Mouse (Mus musculus) gastrocnemius, adult 2 months (tissue): ENCODE data around the gene Mapk8ip3. TPM values are rescaled to one million over a fixed set of nuclear protein-coding genes. Genes with fewer than 3 reads are reported as not detected.

Experiments
- DNase-seq: peaks from one replicate; pipeline ENCODE4 v3.0.0; 2022
- H3K27ac ChIP-seq: fragments of 200-600 bp; 2 replicates; pipeline ENCODE4 v1.8.1; 2022; ENCODE audit warnings: mild to moderate bottlenecking
- H3K4me3 ChIP-seq: fragments of 200-600 bp; 2 replicates; pipeline ENCODE4 v1.8.1; 2022; ENCODE audit warnings: mild to moderate bottlenecking, moderate library complexity
- CTCF ChIP-seq: fragments of 200-600 bp; IDR thresholded peaks from 2 replicates; pipeline ENCODE4 v1.8.1; 2022; ENCODE audit warnings: antibody characterized with exemption, mild to moderate bottlenecking, moderate library complexity
- intact Hi-C: fragments of 180-260 bp; cut with DNase I; formaldehyde crosslinking; loops from one replicate; pipeline ENCODE4 v1.15.1; 2025
- total RNA-seq, 2 experiments: library from RNA; stranded (reverse); gene quantifications; 2 replicates each; pipeline ENCODE4 v1.2.3; 2021

Gene Mapk8ip3
- total RNA-seq, 2 experiments from 2014 or later, result 19.3 to 21.8 TPM

DNA sequence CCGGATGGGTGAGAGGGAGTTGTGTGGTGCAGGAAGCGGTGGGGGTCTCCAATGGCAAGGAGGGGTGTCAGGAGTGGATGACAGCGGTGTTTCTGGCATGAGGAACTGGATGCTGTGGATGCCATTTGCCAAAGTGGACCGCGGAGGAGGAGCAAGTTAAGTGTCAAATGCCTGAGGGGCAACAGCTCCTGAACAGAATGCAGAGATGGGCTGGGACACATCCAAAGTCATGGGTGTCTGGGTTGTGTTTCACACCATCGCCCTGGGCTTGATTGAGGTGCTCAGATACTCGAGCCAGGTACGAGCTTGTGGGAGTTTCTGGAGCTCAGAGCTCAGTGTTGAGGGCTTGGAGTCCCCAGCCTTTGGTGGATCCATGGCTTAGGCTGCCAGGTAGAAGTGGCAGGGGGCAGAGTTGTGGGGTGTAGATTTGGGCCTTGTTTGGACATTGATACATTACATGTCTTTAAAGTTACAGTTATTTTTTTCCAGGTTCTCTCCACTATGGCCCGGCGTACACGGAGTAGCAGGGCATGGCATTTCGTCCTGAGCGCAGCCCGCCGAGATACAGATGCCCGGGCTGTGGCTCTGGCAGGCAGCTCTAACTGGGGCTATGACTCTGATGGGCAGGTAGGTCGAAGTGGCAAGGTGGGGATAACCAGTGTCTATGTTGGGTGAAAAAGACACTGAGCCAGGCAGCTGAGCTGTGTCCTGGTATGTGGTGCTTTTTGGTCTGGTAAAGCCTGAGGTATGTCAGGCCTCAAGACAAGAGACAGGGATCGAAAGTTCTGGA is 49.3 kb downstream of the Mapk8ip3 start:
- Histone ChIP-seq H3K27ac (peak overlapping the region; percentile 99), H3K4me3 (peak overlapping the region; percentile 78)
- TF ChIP-seq CTCF, result no peak
- DNase-seq, result no peak
- intact Hi-C loops, result loop anchor here (5.0 kb wide), 1 partner anchor 35 kb away; the partner anchor contains the start of gene Fahd1

DNA sequence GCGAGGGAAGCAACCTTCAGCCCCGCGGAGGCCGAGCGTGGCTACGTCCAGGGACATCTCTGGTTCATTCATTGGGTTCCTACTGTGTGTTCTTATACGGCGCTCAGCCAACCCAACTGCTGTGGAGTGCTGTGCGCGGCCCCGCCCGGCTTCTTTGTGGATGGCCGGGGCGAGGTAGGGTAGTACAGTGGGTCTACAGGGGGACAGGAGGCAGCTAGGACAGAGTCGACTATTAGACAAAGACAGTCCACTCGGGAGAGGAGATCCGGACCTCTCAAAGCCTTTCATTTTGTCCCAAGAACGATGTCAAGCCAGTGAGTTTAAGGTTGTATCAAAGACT is 49.9 kb downstream of the Mapk8ip3 start:
- Histone ChIP-seq H3K4me3 (peak overlapping the region; percentile 78), H3K27ac (peak overlapping the region; percentile 99)
- no peak for TF ChIP-seq CTCF
- intact Hi-C loops, result loop anchor here (5.0 kb wide), 1 partner anchor 35 kb away; the partner anchor contains the start of gene Fahd1
- DNase-seq, result no peak

DNA sequence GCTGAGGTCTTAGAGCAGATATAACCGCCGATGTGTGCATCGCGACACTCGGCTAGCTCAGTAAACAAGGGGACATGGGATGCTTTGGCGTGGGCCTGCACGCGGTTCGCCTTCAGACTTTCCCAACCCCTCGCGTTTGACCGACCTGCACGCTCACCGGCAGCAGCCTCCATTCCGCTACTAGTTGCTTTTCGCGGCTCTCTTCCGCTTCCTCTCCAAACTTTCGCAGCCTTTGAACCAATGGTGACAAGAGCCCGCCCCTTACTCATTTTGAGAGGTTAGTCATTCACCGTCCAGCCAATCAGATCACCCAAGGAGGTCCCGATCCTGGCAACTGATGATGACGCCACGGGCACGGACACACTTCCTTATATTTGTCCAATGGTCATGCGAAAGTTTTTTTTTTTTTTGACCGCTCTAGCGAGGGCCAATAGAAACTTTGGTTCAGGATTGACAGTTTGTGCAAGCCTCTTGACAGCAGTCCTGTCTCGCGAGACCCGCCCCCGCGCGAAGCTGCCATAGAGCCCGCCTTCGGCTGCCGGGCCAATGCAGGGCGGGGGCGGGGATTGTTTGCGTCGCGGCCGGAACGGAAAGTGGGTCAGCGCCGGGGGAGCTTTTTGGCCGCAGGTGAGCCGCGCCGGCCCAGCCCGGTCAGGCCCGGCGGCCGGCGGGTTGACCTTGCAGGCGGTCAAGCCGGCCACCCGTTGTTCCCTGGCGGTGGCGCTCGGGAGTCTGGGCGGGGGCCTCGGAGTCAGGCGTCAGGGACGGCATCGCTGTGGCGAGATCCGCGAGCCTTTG is 50.4 kb downstream of the Mapk8ip3 start, which contains the start of the genes Nubp2 and Spsb3:
Gene Nubp2 (minus strand): TSS at position 216 of the 798 bp plus-strand sequence.
Gene Spsb3 (plus strand): TSS at position 510 of the 798 bp plus-strand sequence.
- TF ChIP-seq CTCF, result peak; percentile 52

DNA sequence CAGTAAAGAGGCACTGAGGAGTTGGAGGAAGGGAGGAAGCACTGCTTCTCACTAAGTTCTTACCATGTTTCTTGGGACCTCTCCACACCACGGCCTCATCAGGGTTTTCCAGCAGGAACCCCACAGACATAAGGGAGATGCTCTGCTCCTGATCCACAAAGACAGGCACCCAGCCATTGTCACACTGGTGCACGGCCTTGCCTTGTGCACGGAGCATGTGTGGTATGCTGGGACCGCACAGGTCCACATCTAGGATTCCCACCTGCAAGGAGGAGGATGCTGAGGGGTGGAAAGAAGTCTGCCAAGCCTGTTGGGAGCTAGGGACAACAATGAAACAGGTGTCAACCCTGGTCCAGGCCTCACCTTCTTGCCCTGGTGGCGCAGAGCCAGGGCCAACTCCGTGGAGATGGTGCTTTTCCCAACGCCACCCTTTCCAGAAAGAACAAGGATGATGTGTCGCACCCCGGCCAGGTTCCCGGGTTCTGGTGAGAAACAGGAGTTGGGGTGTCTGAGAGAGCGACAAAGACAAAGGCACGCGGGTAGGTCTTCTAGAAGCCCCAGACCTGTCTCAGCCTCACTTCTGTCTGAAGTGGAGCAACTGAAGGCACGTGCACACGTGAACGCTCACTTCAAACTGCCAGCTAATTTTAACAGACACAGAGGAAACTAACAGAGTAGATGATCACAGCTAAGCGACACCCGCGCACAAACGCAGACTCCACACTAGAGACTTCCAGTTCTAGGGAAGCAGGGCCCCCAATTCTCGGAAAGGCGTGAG is 51.2 kb downstream of the Mapk8ip3 start:
- no peak for DNase-seq
- peak overlapping the region; percentile 92 for H3K4me3 ChIP-seq
- peak overlapping the region; percentile 87 for H3K27ac ChIP-seq
- TF ChIP-seq CTCF, result no peak
- intact Hi-C loops, result loop anchor here (5.0 kb wide), 1 partner anchor 33 kb away; the partner anchor contains the start of gene Fahd1

More for the DNA sequence above, 50.4 kb downstream of the Mapk8ip3 start, which contains the start of the genes Nubp2 and Spsb3:
- intact Hi-C loops, result loop anchor here (5.0 kb wide), 1 partner anchor 34 kb away; the partner anchor contains the start of gene Fahd1
- Histone ChIP-seq H3K4me3 (peak within 1 kb of the TSS; percentile 92), H3K27ac (peak within 1 kb of the TSS; percentile 99)
- peak; percentile 100 for DNase-seq

DNA sequence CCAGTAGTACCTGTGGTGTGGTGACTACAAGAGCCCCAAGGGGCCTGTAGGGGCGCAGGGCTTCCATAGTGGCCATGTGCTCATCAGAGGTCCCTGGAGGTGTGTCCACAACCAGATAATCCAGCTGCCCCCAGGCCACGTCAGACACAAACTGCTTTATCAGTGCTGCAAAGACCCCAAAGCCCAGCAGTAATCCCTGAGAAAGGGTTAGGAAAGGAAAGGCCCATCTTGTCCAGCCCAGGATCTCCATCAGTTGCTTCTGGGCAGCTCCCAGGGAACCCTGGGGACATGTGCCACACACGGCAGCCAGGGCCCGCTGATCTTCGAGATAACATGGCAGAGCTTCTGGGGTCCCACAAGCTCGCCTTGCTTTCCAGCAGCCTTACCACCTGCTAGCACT is 52.4 kb downstream of the Mapk8ip3 start:
- intact Hi-C loops, result loop anchor here (5.0 kb wide), 1 partner anchor 137 kb away; no protein-coding TSS in a partner anchor
- Histone ChIP-seq H3K4me3 (no peak overlapping the region), H3K27ac (no peak overlapping the region)
- DNase-seq, result no peak
- no peak for TF ChIP-seq CTCF

DNA sequence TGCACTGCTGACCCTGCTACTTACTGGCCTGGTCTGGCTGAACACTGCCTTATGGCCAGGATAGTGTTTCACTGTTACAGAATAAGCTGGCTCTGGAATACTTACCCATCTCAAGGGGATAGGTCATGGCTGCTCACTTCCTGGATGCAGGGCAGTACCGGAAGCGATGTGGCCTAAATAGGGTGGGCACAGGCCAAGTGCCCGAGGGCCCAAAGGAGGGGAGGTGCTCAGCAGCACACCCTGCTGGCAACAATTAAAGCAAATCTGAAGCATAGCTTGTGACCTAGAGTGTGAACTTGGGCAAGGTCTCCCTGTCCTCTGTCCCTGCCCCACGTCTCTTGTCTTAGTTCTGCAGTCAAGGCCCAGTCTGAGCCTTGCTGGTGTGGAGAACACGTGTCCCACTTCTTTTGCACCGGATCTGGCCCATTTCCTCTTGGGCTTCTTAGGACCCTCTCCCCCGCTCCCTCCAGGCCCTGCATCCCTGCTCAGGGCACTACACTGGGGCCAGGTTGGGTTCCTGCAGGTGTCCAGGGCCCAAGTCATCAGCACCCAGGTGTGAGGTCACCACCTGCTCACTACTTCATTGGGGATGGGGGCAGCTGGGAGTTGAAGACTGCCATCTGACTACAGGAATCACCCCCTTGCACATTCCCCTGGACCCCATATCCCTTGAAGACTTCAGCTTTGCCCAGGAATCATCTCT is 54.9 kb downstream of the Mapk8ip3 start:
- TF ChIP-seq CTCF, result peak; percentile 65

DNA sequence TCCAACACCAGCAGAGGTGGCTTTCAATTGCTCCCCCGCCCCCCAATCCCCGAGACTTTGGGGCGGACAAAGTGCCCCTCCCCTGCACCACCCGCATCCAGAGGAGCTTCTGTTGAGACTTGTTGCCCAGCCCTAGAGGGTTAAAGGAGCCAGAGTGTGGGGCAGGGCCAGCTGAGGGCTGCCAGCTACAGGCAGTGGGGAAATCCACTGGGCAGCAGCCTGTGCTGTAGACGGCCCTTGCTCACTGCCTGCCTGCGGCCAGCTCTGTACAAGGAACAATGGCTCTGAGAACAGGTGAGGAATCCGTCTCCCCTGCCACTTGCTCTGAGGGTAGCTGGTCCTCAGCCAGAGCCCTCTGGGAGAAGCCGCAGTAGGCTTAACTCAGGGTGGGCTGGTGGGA is 58.2 kb downstream of the Mapk8ip3 start:
- no peak for DNase-seq
- TF ChIP-seq CTCF, result no peak
- Histone ChIP-seq H3K27ac (peak overlapping the region; percentile 92), H3K4me3 (peak overlapping the region; percentile 52)
- intact Hi-C loops, result no loop called here

More for the DNA sequence above, 54.9 kb downstream of the Mapk8ip3 start:
- intact Hi-C loops, result loop anchor here (5.0 kb wide), 1 partner anchor 135 kb away; no protein-coding TSS in a partner anchor
- peak; percentile 78 for DNase-seq
- Histone ChIP-seq H3K4me3 (peak overlapping the region; percentile 25), H3K27ac (peak overlapping the region; percentile 80)

DNA sequence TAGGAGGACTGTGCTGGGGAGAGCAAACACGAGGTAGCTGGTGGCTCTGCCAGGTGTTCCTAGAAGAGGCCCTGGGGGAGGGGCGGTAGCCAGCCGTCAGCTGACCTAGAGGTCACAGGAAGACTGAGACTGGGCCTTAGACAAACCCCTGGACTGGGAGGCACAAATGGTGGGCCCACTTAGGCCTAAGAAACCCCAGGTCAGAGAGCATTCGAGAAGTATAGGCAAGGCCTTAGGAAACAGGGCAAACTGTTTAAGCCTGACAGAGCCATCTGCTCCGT is 58.7 kb downstream of the Mapk8ip3 start:
- TF ChIP-seq CTCF, result no peak
- peak overlapping the region; percentile 92 for H3K27ac ChIP-seq
- intact Hi-C loops, result no loop called here
- DNase-seq, result peak; percentile 91
- peak overlapping the region; percentile 52 for H3K4me3 ChIP-seq

DNA sequence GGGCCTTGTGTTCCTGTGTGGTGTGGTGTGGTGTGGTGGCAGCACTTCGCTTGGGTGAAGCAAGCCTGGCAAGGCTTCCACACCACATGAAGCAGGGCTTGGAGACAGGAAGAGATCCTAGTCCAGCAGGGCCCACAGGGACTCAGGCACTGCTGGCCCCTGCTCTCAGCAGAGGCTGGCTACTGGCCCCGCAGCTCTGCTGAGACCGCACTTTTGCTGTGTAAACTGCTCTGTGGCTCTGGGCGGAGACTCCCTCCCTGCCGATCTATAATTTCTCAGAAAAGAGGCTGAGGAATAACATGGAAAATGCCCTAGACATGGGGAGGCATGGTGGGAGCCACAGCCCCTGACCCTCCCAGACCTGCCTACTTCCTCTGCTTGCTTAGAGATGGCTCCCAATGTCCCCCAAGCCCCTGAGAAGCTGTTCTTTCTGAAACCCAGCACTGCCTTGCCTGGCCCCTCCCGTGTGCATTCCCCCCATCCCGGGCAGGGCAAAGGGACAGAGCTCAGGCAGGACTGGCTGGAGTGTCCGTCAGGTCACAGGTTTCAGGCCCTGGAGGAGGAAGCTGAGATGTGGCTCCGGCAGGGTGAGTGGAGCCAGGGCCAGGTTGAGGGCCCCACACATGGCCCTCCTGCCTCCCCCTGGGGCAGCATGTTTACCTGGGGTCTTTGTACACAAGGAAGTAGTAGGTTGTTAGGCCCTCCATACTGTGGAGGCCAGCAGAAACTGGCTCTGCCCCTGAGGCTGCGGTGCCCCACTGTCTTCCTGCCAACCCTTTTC is 59.3 kb downstream of the Mapk8ip3 start:
- DNase-seq, result peak; percentile 83
- intact Hi-C loops, result no loop called here

DNA sequence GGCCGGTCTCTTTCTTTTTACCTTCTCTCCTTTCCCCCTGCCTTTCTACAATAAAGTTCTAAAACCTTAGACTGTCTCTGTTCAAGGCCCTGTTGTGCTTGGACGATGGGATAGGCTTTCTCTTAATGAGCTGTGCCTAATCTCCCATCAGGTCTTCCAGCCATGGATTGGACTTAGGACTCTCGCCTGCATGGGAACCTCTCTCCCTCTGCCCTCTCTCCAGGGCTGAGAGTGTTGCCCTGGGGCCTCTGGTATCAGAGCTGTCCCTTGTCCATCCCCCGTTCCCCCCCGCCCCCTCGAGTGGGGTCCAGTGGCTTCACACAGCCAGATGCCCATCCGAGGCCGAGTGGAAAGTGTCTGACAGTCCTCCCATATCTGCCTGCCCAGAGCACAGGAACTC is 61.8 kb downstream of the Mapk8ip3 start:
- TF ChIP-seq CTCF, result no peak
- Histone ChIP-seq H3K27ac (no peak overlapping the region), H3K4me3 (no peak overlapping the region)
- intact Hi-C loops, result no loop called here
- no peak for DNase-seq

More for the DNA sequence above, 59.3 kb downstream of the Mapk8ip3 start:
- TF ChIP-seq CTCF, result no peak
- Histone ChIP-seq H3K27ac (peak overlapping the region; percentile 92), H3K4me3 (peak overlapping the region; percentile 52)

DNA sequence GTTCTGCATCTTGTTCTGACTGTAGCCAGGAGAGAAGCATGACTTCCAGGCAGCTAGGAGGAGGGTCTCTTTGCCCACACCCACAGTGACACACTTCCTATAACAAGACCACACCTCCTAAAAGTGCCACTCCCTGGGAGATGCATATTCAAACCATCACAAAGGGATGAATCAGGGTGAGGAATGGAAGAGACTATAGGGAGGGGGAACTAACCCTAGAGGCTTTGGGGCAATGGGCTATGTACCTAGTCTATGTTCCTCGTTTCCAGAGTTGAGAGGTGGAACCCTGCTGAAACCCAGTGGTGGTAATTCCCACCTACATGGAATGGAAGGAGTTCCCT is 62.4 kb downstream of the Mapk8ip3 start:
- TF ChIP-seq CTCF, result no peak
- DNase-seq, result no peak
- H3K4me3 ChIP-seq, result no peak overlapping the region
- no peak overlapping the region for H3K27ac ChIP-seq
- intact Hi-C loops, result no loop called here
